Mouse (Mus musculus) midbrain, embryonic 14.5 days (tissue): ENCODE measurements around the gene Traf3ip3. TPM values are rescaled to one million over a fixed set of nuclear protein-coding genes. Genes with fewer than 3 reads are reported as not detected.

Source experiments
- ATAC-seq: fragments of 200-750 bp; cut with Nextera tagmentation; 2 replicates; pipeline ENCODE4 v1.8.0; 2017; ENCODE audit warnings: moderate number of reproducible peaks, moderate library complexity; ENCODE audit not compliant: low FRiP score, low TSS enrichment
- DNase-seq: peaks from one replicate; pipeline ENCODE4 v3.0.0-alpha.2; 2015
- H3K27ac ChIP-seq: fragments of 300-500 bp; sonication (generic); replicated peaks from 2 replicates; pipeline ENCODE4 v1.5.1; 2014; ENCODE audit warnings: mild to moderate bottlenecking, low read depth, low read length, moderate library complexity
- H3K27me3 ChIP-seq: fragments of 300-500 bp; sonication (generic); 2 replicates; pipeline ENCODE4 v1.6.1; 2014; ENCODE audit warnings: low read length, control low read depth, mixed read lengths; ENCODE audit not compliant: control insufficient read depth, insufficient read depth
- H3K36me3 ChIP-seq: fragments of 300-500 bp; sonication (generic); 2 replicates; pipeline ENCODE4 v1.6.1; 2014; ENCODE audit warnings: low read length, control low read depth; ENCODE audit not compliant: control insufficient read depth, insufficient read depth
- H3K4me1 ChIP-seq: fragments of 300-500 bp; sonication (generic); 2 replicates; pipeline ENCODE4 v1.6.1; 2014; ENCODE audit warnings: mild to moderate bottlenecking, antibody characterized with exemption, low read length, control low read depth; ENCODE audit not compliant: control insufficient read depth, insufficient read depth
- H3K4me2 ChIP-seq: fragments of 300-500 bp; sonication (generic); 2 replicates; pipeline ENCODE4 v1.6.1; 2014; ENCODE audit warnings: mild to moderate bottlenecking, low read length, moderate library complexity
- H3K4me3 ChIP-seq: fragments of 300-500 bp; sonication (generic); replicated peaks from 2 replicates; pipeline ENCODE4 v1.5.1; 2014; ENCODE audit warnings: low read depth, low read length
- H3K9ac ChIP-seq: fragments of 300-500 bp; sonication (generic); replicated peaks from 2 replicates; pipeline ENCODE4 v1.6.1; 2014; ENCODE audit warnings: mild to moderate bottlenecking, low read length, moderate library complexity
- H3K9me3 ChIP-seq: fragments of 300-500 bp; sonication (generic); 2 replicates; pipeline ENCODE4 v1.6.1; 2016; ENCODE audit warnings: low read length, control low read depth, mixed read lengths; ENCODE audit not compliant: control insufficient read depth
- WGBS: fragments of 180-500 bp; shearing (Covaris S2); extraction: QIAGEN DNeasy Blood & Tissue Kit; methylation state at CpG from one replicate; pipeline ENCODE4 v1.1.7; 2014; 5-methylcytosine and 5-hydroxymethylcytosine counted together
- polyA plus RNA-seq: library from polyadenylated mRNA; unstranded; fragments of >200 nt; fragmentation: Nextera tagmentation; extraction: Ambion mirVana; gene quantifications from 2 replicates; pipeline ENCODE4 v1.2.1, GENCODE M21; 2014

Gene Traf3ip3
- polyA plus RNA-seq, 1 experiment from 2014 or later = 1.4 TPM

DNA sequence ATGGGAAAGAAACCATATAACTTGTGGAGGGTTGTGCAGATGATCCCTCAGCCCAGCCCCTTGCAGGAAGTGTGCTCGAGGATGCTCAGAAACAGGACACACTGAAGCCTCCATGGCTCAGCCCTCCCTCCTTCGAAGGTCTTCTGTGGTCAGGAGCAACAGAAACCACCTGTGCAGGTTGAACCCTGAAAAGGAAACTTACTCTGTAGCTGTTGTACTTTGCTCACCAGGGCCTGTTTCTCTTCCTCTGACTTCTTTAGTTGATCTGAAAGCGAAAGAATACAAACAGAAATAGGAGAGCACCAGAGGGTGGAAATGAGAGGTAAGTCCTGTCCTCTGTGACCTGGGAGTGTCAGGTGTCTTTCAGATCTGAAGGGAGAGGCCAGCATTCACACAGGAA, 20.4 kb downstream of the Traf3ip3 start:
- DNase-seq (no peak), ATAC-seq (no peak)
- Histone ChIP-seq H3K36me3 (no peaks in the 10 kb centered on the region), H3K4me2 (no peak overlapping the region), H3K27me3 (no peaks in the 10 kb centered on the region), H3K4me3 (no peak overlapping the region), H3K9ac (no peak overlapping the region), H3K27ac (no peak overlapping the region), H3K9me3 (no peaks in the 10 kb centered on the region), H3K4me1 (no peaks in the 10 kb centered on the region)
- WGBS = 92% methylated on average over 3 of the region's 3 CpGs

DNA sequence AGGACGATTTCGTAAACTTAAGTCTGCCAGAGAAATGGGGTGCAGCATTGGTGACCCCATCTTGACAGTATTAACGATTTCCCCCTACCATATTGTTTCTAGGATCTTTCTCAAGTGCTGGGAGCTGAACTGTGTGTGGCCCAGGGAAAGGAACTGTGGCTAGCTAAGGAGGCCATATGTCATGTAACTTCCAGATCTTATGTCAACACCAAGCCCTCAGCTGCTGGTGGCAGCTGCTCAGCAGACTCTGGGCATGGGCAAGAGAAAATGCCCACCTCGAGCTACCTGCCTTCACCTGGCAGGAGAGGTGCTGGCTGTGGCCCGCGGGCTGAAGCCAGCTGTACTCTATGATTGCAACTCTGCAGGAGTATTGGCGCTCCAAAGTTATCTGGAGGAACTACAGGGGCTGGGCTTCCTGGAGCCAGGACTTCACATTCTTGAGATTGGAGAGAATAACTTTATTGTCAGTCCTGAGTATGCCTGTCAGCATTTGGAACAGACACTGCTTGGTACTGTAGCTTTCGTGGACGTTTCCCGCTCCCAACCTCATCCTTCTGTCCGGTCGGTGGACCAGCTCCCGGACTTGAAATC, 27.3 kb downstream of the Traf3ip3 start:
- WGBS = 93% methylated on average over 13 of the region's 13 CpGs
- ATAC-seq = no peak

DNA sequence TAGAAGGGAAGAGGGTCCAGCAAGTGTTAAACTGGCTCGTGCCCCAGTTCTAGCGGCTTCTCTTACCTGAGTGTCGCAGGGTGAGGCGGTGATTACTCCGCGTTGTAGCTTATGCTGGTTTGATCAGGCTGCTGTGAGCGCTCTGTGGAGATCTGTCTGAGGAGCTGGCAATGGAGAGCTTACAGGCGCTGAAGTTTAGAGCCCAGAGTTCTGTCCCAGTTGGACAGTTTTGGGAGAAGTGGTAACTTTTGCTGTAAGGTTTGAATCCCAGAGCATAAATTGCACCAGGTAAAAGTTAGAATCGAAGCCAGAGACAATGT, 27.7 kb downstream of the Traf3ip3 start:
- H3K9me3 ChIP-seq = no peaks in the 10 kb centered on the region
- WGBS = 22% methylated on average over 9 of the region's 9 CpGs
- H3K9ac ChIP-seq = peak overlapping the region; percentile 66
- peak overlapping the region; percentile 54 for H3K4me3 ChIP-seq
- H3K36me3 ChIP-seq = no peaks in the 10 kb centered on the region
- H3K27me3 ChIP-seq = no peaks in the 10 kb centered on the region
- DNase-seq (no peak), ATAC-seq (no peak)
- peaks cover 28% of the 10 kb centered on the region for H3K4me1 ChIP-seq
- peak overlapping the region; percentile 82 for H3K4me2 ChIP-seq
- H3K27ac ChIP-seq = peak overlapping the region; percentile 85

More for the DNA sequence above, 27.3 kb downstream of the Traf3ip3 start:
- H3K27me3 ChIP-seq = no peaks in the 10 kb centered on the region
- H3K4me1 ChIP-seq = peaks cover 28% of the 10 kb centered on the region
- DNase-seq = no peak
- H3K4me2 ChIP-seq = peak overlapping the region; percentile 82
- peak overlapping the region; percentile 54 for H3K4me3 ChIP-seq
- peak overlapping the region; percentile 66 for H3K9ac ChIP-seq
- no peaks in the 10 kb centered on the region for H3K9me3 ChIP-seq
- H3K36me3 ChIP-seq = no peaks in the 10 kb centered on the region
- H3K27ac ChIP-seq = no peak overlapping the region

DNA sequence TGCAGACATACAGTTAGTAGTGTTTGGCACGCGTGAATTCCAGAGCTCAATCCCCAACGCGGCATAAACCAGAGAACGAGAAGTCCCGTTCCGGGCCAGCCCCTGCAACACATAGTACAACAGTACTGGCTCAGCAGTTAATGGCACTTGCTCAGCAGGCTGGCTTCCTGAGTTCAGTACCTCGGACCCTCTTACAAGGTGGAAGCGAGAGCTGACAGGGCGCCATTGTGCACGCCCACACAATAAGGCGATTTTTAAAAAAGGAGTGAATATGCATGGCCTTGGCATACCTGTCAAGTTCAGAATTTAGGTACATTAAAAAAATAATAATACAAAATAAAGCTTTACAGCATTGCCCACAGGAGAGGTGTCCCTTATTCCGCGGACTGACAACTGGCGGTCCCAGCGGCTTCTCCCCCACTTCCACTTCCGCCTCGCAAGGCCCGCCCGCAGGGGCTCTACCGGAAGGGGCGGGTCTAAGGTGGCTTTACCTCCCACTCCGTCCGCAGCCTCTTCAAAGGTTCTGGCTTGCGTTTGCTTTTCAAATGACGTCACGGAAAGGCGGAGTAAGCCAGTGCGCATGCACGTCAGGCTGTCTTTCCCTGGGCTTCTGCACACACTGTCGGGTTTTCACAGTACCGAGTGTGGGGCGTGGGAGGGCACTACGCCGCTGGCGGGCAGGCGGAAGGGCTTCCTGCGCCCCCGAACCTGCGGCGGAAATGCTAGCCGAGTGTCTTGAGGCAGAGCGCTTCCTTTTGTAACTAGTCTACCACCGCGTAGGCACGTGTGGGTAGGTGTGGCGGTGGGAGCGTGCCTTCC, 28.3 kb downstream of the Traf3ip3 start:
- H3K27me3 ChIP-seq = no peaks in the 10 kb centered on the region
- ATAC-seq (peak; percentile 99), DNase-seq (peak; percentile 100)
- peak overlapping the region; percentile 82 for H3K4me2 ChIP-seq
- under 1% methylated on average over 48 of the region's 48 CpGs for WGBS
- no peaks in the 10 kb centered on the region for H3K36me3 ChIP-seq
- H3K27ac ChIP-seq = peak overlapping the region; percentile 85
- H3K9ac ChIP-seq = peak overlapping the region; percentile 67
- peaks cover 28% of the 10 kb centered on the region for H3K4me1 ChIP-seq
- H3K9me3 ChIP-seq = no peaks in the 10 kb centered on the region
- H3K4me3 ChIP-seq = peak overlapping the region; percentile 54

DNA sequence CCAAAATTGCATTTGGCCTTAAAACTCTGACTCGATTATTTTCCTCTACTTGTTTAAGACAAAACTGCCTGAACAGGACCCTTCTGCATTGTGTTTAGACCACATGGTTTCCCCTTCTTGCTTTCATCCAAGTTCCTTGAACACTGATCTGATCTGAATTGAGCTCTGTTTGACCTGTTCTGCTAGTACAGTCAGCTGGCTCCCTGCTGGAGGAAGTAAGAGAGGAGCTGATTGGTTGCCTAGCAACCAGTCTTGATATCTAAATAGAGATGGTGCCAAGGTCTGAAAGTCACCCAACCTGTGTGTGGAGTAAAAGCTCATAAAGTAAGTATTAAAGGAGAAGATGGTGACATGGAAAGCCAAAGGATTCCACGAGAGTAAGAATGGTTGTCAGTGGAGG, 31.6 kb downstream of the Traf3ip3 start:
- H3K4me2 ChIP-seq = no peak overlapping the region
- 83% methylated on average over 2 of the region's 2 CpGs for WGBS
- DNase-seq (peak; percentile 56), ATAC-seq (no peak)
- no peak overlapping the region for H3K9ac ChIP-seq
- H3K4me3 ChIP-seq = no peak overlapping the region
- H3K4me1 ChIP-seq = peaks cover 24% of the 10 kb centered on the region
- H3K9me3 ChIP-seq = no peaks in the 10 kb centered on the region
- H3K27ac ChIP-seq = no peak overlapping the region
- no peaks in the 10 kb centered on the region for H3K27me3 ChIP-seq
- no peaks in the 10 kb centered on the region for H3K36me3 ChIP-seq

DNA sequence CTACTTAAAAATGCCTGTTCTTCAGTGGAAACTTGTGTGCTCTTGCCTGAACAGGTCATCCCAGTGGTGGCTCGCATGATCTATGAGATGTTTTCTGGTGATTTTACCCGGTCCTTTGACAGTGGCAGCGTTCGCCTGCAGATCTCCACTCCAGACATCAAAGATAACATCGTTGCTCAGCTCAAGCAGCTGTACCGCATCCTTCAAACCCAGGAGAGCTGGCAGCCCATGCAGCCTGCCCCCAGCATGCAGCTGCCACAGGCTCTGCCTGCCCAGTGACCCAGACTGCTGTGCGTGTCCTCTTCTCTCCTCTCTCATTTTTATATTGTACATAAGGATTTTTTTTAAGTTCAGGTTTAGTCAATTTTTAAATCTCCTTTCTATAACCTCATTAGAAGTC, 32.3 kb downstream of the Traf3ip3 start:
- Histone ChIP-seq H3K4me1 (peaks cover 18% of the 10 kb centered on the region), H3K4me3 (no peak overlapping the region), H3K27ac (no peak overlapping the region), H3K27me3 (no peaks in the 10 kb centered on the region), H3K4me2 (no peak overlapping the region), H3K9ac (no peak overlapping the region), H3K36me3 (no peaks in the 10 kb centered on the region), H3K9me3 (no peaks in the 10 kb centered on the region)
- DNase-seq (no peak), ATAC-seq (no peak)
- 93% methylated on average over 7 of the region's 7 CpGs for WGBS

DNA sequence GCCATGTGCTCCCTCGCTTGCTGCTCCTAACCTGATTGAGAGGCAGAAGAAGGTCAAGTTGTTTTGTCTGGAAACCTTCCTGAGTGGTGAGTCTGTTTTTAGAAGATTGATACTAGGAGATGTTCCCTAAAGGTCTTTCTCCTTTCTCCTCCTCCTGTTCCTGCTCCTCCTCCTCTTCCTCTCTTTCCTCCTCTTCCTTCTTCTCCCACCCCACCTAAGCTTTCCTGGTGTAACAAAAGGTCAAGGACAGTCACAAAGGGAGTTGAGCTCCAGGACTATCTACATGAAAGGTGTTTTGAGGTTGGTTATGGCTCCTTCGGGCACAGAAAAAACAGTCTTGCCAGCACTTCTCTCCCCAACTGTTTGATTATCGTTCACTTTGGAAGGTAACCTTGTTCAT, 33.8 kb downstream of the Traf3ip3 start, which contains the start of gene A130010J15Rik:
TSS of gene A130010J15Rik (plus strand) at position 301 of the 400 bp plus-strand sequence.
- H3K36me3 ChIP-seq = no peaks in the 10 kb centered on the region
- H3K9me3 ChIP-seq = no peaks in the 10 kb centered on the region
- WGBS = 94% methylated on average over 3 of the region's 3 CpGs
- H3K27ac ChIP-seq = no peak within 1 kb of the TSS
- no peak within 1 kb of the TSS for H3K4me2 ChIP-seq
- no peak within 1 kb of the TSS for H3K4me3 ChIP-seq
- no peak within 1 kb of the TSS for H3K9ac ChIP-seq
- H3K4me1 ChIP-seq = peaks cover 12% of the 10 kb centered on the region
- DNase-seq (no peak), ATAC-seq (no peak)
- no peaks in the 10 kb centered on the region for H3K27me3 ChIP-seq

DNA sequence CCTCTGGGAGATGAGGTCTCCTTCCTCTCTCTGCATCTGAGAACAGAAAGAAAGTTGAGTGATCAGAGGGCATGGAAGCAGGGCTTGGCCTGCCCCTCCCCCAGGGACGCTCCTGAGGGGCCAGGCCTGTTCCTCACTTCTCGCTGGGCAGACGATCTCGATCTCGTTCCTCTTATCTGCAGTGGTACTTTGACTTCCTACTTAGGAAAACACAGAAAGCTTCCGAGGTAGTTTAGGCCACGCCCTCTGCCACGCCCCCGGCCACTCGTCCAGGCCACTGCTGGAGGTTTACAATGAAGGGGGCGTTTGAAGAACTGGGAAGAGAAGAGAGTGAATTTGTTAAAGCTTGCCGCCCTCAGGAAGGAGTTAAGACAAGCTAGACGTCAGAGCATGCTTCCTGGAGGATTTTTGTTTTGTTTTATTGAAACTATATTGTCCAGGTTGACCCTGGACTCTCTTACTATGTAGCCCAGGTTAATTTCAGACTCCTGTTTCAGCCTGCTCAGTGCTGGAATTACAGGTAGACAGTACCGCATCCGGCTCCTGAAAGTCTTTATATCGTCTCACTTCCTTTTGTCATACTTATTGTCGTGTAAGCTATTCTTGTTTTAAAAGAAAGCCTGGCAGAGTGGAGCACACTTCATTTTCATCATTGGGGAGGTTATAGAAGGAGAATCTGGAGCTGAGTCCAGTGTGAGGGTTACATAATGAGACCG, 41.0 kb downstream of the Traf3ip3 start:
- Histone ChIP-seq H3K4me2 (0 out of 2 replicates have a peak overlapping the region, but pooled peaks have one; percentile 7), H3K27ac (no peak overlapping the region), H3K9me3 (no peaks in the 10 kb centered on the region), H3K36me3 (no peaks in the 10 kb centered on the region), H3K27me3 (no peaks in the 10 kb centered on the region), H3K4me3 (no peak overlapping the region), H3K4me1 (no peaks in the 10 kb centered on the region), H3K9ac (no peak overlapping the region)
- peak; percentile 39 for DNase-seq
- ATAC-seq = no peak
- WGBS = 13% methylated on average over 18 of the region's 18 CpGs
